In the genomic region with DNA sequence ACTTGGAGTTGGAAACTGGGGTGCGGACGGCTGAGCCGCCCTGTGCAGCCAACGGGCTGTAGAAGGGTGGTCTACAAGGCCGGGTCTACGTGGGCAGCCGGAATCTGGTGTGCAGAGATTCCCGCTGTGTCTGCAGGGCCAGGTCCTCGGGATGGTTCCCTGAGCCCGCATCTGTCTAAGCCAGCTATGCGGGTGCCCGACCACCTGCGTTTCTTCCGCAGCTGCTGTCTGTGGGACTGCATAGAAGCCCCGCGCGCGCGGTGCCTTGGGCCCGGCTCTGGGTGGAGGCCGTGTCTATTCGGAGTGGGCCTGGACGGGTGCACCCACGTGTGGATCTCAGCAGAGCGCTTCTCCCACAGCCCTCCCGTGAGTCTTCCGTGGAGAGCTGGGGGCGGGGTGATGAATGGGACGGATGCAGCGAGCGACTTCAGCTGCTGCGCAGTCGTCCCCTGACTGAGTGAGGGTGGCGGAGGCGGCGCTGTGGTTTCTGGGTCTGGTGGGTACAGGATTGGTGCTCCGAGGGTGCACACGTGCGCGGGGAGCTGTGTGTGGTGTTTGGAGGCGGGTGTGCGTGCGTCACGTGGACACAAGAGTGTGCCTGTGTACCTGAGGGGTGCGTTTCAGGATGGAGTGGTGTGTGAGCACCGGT, we compare ENCODE assay signal across 8 mouse cellular contexts. TPM values are rescaled to one million over a fixed set of nuclear protein-coding genes. Genes with fewer than 3 reads are reported as not detected.
A peak's percentile ranks its signal among the peaks of the same experiment; 100 is the strongest.
DNase-seq lines count a peak whose midpoint lies in the region; ATAC-seq lines count a peak whose summit lies in the region.

No protein-coding gene starts in this region.

- peak; percentile 56 for DNase-seq in gastrocnemius, postnatal 25 days
- no peak for DNase-seq in gastrocnemius, postnatal 14 days
- peak; percentile 69 for DNase-seq in forebrain, embryonic 14.5 days (ENCODE audit: low spot score)
- DNase-seq in intestine, embryonic 14.5 days (ENCODE audit: low spot score), result peak; percentile 71
- DNase-seq in limb, embryonic 11.5 days (ENCODE audit: low spot score), result peak; percentile 62
- peak; percentile 57 to 79 for DNase-seq in spleen, postnatal 4 days (ENCODE audit: low spot score in 2 of 2)

- H3K4me3 ChIP-seq in brown adipose tissue, adult 24 weeks (ENCODE audit: insufficient read depth, low read depth, low read length), result peak overlapping the region; percentile 62
- H3K4me3 ChIP-seq in forebrain, embryonic 14.5 days (ENCODE audit: low read depth, low read length), result peak overlapping the region; percentile 66
- H3K4me3 ChIP-seq in intestine, embryonic 14.5 days (ENCODE audit: low read depth, low read length), result peak overlapping the region; percentile 74
- H3K4me3 ChIP-seq in limb, embryonic 11.5 days (ENCODE audit: low read depth, low read length), result peak overlapping the region; percentile 64
- peak overlapping the region; percentile 65 for H3K4me3 ChIP-seq in midbrain, embryonic 12.5 days

- WGBS in forebrain, embryonic 14.5 days, result under 1% methylated on average over 46 of the region's 46 CpGs
- WGBS in intestine, embryonic 14.5 days, result under 1% methylated on average over 46 of the region's 46 CpGs
- 1% methylated on average over 45 of the region's 46 CpGs for WGBS in limb, embryonic 11.5 days
- under 1% methylated on average over 44 of the region's 46 CpGs for WGBS in midbrain, embryonic 12.5 days

- intact Hi-C loops in gastrocnemius, postnatal 14 days (cut with DNase I; ENCODE audit: low total_unique reads), result no loop called here

- H3K4me2 ChIP-seq in forebrain, embryonic 14.5 days (ENCODE audit: low read length), result peak overlapping the region; percentile 93
- peak overlapping the region; percentile 98 for H3K4me2 ChIP-seq in intestine, embryonic 14.5 days (ENCODE audit: low read length)
- H3K4me2 ChIP-seq in limb, embryonic 11.5 days (ENCODE audit: low read depth, severe bottlenecking), result peak overlapping the region; percentile 98
- H3K4me2 ChIP-seq in midbrain, embryonic 12.5 days (replicated peaks), result peak overlapping the region; percentile 92

- H3K9ac ChIP-seq in forebrain, embryonic 14.5 days (ENCODE audit: low read length), result peak overlapping the region; percentile 72
- H3K9ac ChIP-seq in intestine, embryonic 14.5 days (ENCODE audit: low read length), result peak overlapping the region; percentile 56
- peak overlapping the region; percentile 57 for H3K9ac ChIP-seq in limb, embryonic 11.5 days (ENCODE audit: low read length)
- H3K9ac ChIP-seq in midbrain, embryonic 12.5 days (replicated peaks), result peak overlapping the region; percentile 71

- no peaks in the 10 kb centered on the region for H3K9me3 ChIP-seq in forebrain, embryonic 14.5 days (replicated peaks; ENCODE audit: control insufficient read depth, low read length)
- no peaks in the 10 kb centered on the region for H3K9me3 ChIP-seq in intestine, embryonic 14.5 days (ENCODE audit: control insufficient read depth, low read length)
- no peaks in the 10 kb centered on the region for H3K9me3 ChIP-seq in limb, embryonic 11.5 days (ENCODE audit: control insufficient read depth, low read length)
- H3K9me3 ChIP-seq in midbrain, embryonic 12.5 days, result no peaks in the 10 kb centered on the region

- H3K27me3 ChIP-seq in forebrain, embryonic 14.5 days (replicated peaks; ENCODE audit: control insufficient read depth, insufficient read depth, low read length), result peaks cover 20% of the 10 kb centered on the region
- peaks cover 14% of the 10 kb centered on the region for H3K27me3 ChIP-seq in intestine, embryonic 14.5 days (replicated peaks; ENCODE audit: control insufficient read depth, insufficient read depth, low read length)
- peaks cover 26% of the 10 kb centered on the region for H3K27me3 ChIP-seq in limb, embryonic 11.5 days (ENCODE audit: control insufficient read depth, insufficient read depth, low read length)
- peaks cover 53% of the 10 kb centered on the region for H3K27me3 ChIP-seq in midbrain, embryonic 12.5 days

- H3K4me1 ChIP-seq in brown adipose tissue, adult 24 weeks (ENCODE audit: control insufficient read depth, insufficient read depth, insufficient read length, low read length), result peaks cover 8% of the 10 kb centered on the region
- H3K4me1 ChIP-seq in forebrain, embryonic 14.5 days (ENCODE audit: control insufficient read depth, insufficient read depth, low read length), result no peaks in the 10 kb centered on the region
- H3K4me1 ChIP-seq in intestine, embryonic 14.5 days (replicated peaks; ENCODE audit: control insufficient read depth, insufficient read depth, low read length), result peaks cover 11% of the 10 kb centered on the region
- H3K4me1 ChIP-seq in limb, embryonic 11.5 days (ENCODE audit: control insufficient read depth, insufficient read depth, low read length), result 0 out of 2 replicates have a peak, but pooled peaks cover 2% of the 10 kb centered on the region
- H3K4me1 ChIP-seq in midbrain, embryonic 12.5 days, result peaks cover 3% of the 10 kb centered on the region; the same call in 1 of the 2 replicates

- peak; percentile 67 for ATAC-seq in forebrain, embryonic 14.5 days
- ATAC-seq in intestine, embryonic 14.5 days (replicated peaks; ENCODE audit: low FRiP score, low TSS enrichment, low read depth), result peak; percentile 58
- ATAC-seq in limb, embryonic 11.5 days (ENCODE audit: insufficient number of reproducible peaks, low FRiP score, low TSS enrichment, low read depth), result peak; percentile 52
- ATAC-seq in midbrain, embryonic 12.5 days (ENCODE audit: low FRiP score, low read depth), result peak; percentile 77

- H3K36me3 ChIP-seq in forebrain, embryonic 14.5 days (ENCODE audit: control insufficient read depth, insufficient read depth, low read length), result no peaks in the 10 kb centered on the region
- H3K36me3 ChIP-seq in intestine, embryonic 14.5 days (ENCODE audit: control insufficient read depth, insufficient read depth, low read length), result no peaks in the 10 kb centered on the region
- H3K36me3 ChIP-seq in limb, embryonic 11.5 days (ENCODE audit: control insufficient read depth, insufficient read depth, low read length), result no peaks in the 10 kb centered on the region
- H3K36me3 ChIP-seq in midbrain, embryonic 12.5 days, result no peaks in the 10 kb centered on the region

- H3K27ac ChIP-seq in brown adipose tissue, adult 24 weeks (replicated peaks; ENCODE audit: low read depth, low read length), result no peak overlapping the region
- H3K27ac ChIP-seq in forebrain, embryonic 14.5 days (ENCODE audit: low read depth, low read length), result 0 out of 2 replicates have a peak overlapping the region, but pooled peaks have one; percentile 9
- no peak overlapping the region for H3K27ac ChIP-seq in intestine, embryonic 14.5 days (ENCODE audit: low read depth)
- no peak overlapping the region for H3K27ac ChIP-seq in limb, embryonic 11.5 days (replicated peaks; ENCODE audit: low read depth, low read length)
- H3K27ac ChIP-seq in midbrain, embryonic 12.5 days (replicated peaks), result 0 out of 2 replicates have a peak overlapping the region, but pooled peaks have one; percentile 21

RNA-seq across cellular contexts. Expression of a gene that starts 0.5 kb away (rescaled TPM):
- total RNA-seq in gastrocnemius, postnatal 25 days (2021), result 1 to 10 TPM in 1 of 2 experiments, under 1 TPM in 1; 1.00 to 1.2 TPM
- 1 to 10 TPM; 1.1 to 1.8 TPM for total RNA-seq in gastrocnemius, postnatal 14 days (2021)
- polyA plus RNA-seq in brown adipose tissue, adult 24 weeks (2012; ENCODE audit: insufficient read depth, insufficient read length, missing spikeins), result not detected in 2 replicates
- polyA plus RNA-seq in forebrain, embryonic 14.5 days (2014; fragmentation: Nextera tagmentation; extraction: Ambion mirVana), result 8.0 and 10.8 TPM in 2 replicates
- polyA plus RNA-seq in intestine, embryonic 14.5 days (2014; fragmentation: Nextera tagmentation; extraction: Ambion mirVana), result 4.4 and 4.5 TPM in 2 replicates
- polyA plus RNA-seq in limb, embryonic 11.5 days (2014; fragmentation: Nextera tagmentation; extraction: Ambion mirVana), result 2.7 and 3.0 TPM in 2 replicates
- 10.2 and 11.6 TPM in 2 replicates for polyA plus RNA-seq in midbrain, embryonic 12.5 days (2016; fragmentation: Nextera tagmentation; extraction: Ambion mirVana)

RNA-seq across cellular contexts. Expression of a gene that starts 20.4 kb away (rescaled TPM):
- total RNA-seq in gastrocnemius, postnatal 25 days (2021), result 1 to 10 TPM in 1 of 2 experiments, under 1 TPM in 1; 0.31 to 1.6 TPM
- total RNA-seq in gastrocnemius, postnatal 14 days (2021), result 1 to 10 TPM in 1 of 2 experiments, under 1 TPM in 1; 0.38 to 1.1 TPM
- 0.40 and 1.9 TPM in 2 replicates for polyA plus RNA-seq in brown adipose tissue, adult 24 weeks (2012; ENCODE audit: insufficient read depth, insufficient read length, missing spikeins)
- 0.53 and 0.57 TPM in 2 replicates for polyA plus RNA-seq in forebrain, embryonic 14.5 days (2014; fragmentation: Nextera tagmentation; extraction: Ambion mirVana)
- polyA plus RNA-seq in intestine, embryonic 14.5 days (2014; fragmentation: Nextera tagmentation; extraction: Ambion mirVana), result 1.7 and 10.1 TPM in 2 replicates
- 1.3 and 2.0 TPM in 2 replicates for polyA plus RNA-seq in limb, embryonic 11.5 days (2014; fragmentation: Nextera tagmentation; extraction: Ambion mirVana)
- 0.64 and 0.88 TPM in 2 replicates for polyA plus RNA-seq in midbrain, embryonic 12.5 days (2016; fragmentation: Nextera tagmentation; extraction: Ambion mirVana)

RNA-seq across cellular contexts. Expression of a gene that starts 28.3 kb away (rescaled TPM):
- 1 to 10 TPM; 2.8 to 3.1 TPM for total RNA-seq in gastrocnemius, postnatal 25 days (2021)
- 1 to 10 TPM; 3.3 to 3.9 TPM for total RNA-seq in gastrocnemius, postnatal 14 days (2021)
- 2.3 and 2.7 TPM in 2 replicates for polyA plus RNA-seq in brown adipose tissue, adult 24 weeks (2012; ENCODE audit: insufficient read depth, insufficient read length, missing spikeins)
- 5.7 and 6.5 TPM in 2 replicates for polyA plus RNA-seq in forebrain, embryonic 14.5 days (2014; fragmentation: Nextera tagmentation; extraction: Ambion mirVana)
- 10.0 and 11.9 TPM in 2 replicates for polyA plus RNA-seq in intestine, embryonic 14.5 days (2014; fragmentation: Nextera tagmentation; extraction: Ambion mirVana)
- polyA plus RNA-seq in limb, embryonic 11.5 days (2014; fragmentation: Nextera tagmentation; extraction: Ambion mirVana), result 13.8 and 14.4 TPM in 2 replicates
- polyA plus RNA-seq in midbrain, embryonic 12.5 days (2016; fragmentation: Nextera tagmentation; extraction: Ambion mirVana), result 14.6 and 15.3 TPM in 2 replicates

RNA-seq across cellular contexts. Expression of a gene that starts 58.3 kb away (rescaled TPM):
- total RNA-seq in gastrocnemius, postnatal 25 days (2021), result 10 to 100 TPM in 1 of 2 experiments, 1 to 10 TPM in 1; 7.2 to 12.9 TPM
- total RNA-seq in gastrocnemius, postnatal 14 days (2021), result 10 to 100 TPM; 18.5 to 18.6 TPM
- 2.6 and 4.3 TPM in 2 replicates for polyA plus RNA-seq in brown adipose tissue, adult 24 weeks (2012; ENCODE audit: insufficient read depth, insufficient read length, missing spikeins)
- polyA plus RNA-seq in forebrain, embryonic 14.5 days (2014; fragmentation: Nextera tagmentation; extraction: Ambion mirVana), result 0.43 and 0.74 TPM in 2 replicates
- polyA plus RNA-seq in intestine, embryonic 14.5 days (2014; fragmentation: Nextera tagmentation; extraction: Ambion mirVana), result 17.4 and 21.4 TPM in 2 replicates
- polyA plus RNA-seq in limb, embryonic 11.5 days (2014; fragmentation: Nextera tagmentation; extraction: Ambion mirVana), result 0.67 and 0.97 TPM in 2 replicates
- 0.64 and 1.2 TPM in 2 replicates for polyA plus RNA-seq in midbrain, embryonic 12.5 days (2016; fragmentation: Nextera tagmentation; extraction: Ambion mirVana)

Comparison
In these comparisons a context has a peak if more than half of its experiments do, and no peak if none do; other contexts are left out.
1. H3K27ac ChIP-seq: peak in forebrain, embryonic 14.5 days (single experiment) and midbrain, embryonic 12.5 days (single experiment); none in brown adipose tissue, adult 24 weeks (single experiment), intestine, embryonic 14.5 days (single experiment) and limb, embryonic 11.5 days (single experiment).
2. Peak in every context shown above with its lines, with median percentiles within 50 percentile points of each other: H3K4me3 ChIP-seq, ATAC-seq, H3K4me2 ChIP-seq and H3K9ac ChIP-seq.